Mouse (Mus musculus) hematopoietic multipotent progenitor cell, adult 10-12 weeks (in vitro differentiated cells): ENCODE results near the gene Arid1a. TPM values are rescaled to one million over a fixed set of nuclear protein-coding genes. Genes with fewer than 3 reads are reported as not detected.

Experiments used
- polyA plus RNA-seq: library from polyadenylated mRNA; stranded (reverse); fragments of >175 nt; gene quantifications from 2 replicates; pipeline ENCODE4 v1.2.3, GENCODE M21; 2012; ENCODE audit warnings: low replicate concordance

The Arid1a gene
- polyA plus RNA-seq, result 196 and 290 TPM in 2 replicates

GRCm38 (mm10) chr4:133756514-133757268 lies at the start of gene Arid1a:
TSS of gene Arid1a (minus strand) at chr4:133756769.

DNA sequence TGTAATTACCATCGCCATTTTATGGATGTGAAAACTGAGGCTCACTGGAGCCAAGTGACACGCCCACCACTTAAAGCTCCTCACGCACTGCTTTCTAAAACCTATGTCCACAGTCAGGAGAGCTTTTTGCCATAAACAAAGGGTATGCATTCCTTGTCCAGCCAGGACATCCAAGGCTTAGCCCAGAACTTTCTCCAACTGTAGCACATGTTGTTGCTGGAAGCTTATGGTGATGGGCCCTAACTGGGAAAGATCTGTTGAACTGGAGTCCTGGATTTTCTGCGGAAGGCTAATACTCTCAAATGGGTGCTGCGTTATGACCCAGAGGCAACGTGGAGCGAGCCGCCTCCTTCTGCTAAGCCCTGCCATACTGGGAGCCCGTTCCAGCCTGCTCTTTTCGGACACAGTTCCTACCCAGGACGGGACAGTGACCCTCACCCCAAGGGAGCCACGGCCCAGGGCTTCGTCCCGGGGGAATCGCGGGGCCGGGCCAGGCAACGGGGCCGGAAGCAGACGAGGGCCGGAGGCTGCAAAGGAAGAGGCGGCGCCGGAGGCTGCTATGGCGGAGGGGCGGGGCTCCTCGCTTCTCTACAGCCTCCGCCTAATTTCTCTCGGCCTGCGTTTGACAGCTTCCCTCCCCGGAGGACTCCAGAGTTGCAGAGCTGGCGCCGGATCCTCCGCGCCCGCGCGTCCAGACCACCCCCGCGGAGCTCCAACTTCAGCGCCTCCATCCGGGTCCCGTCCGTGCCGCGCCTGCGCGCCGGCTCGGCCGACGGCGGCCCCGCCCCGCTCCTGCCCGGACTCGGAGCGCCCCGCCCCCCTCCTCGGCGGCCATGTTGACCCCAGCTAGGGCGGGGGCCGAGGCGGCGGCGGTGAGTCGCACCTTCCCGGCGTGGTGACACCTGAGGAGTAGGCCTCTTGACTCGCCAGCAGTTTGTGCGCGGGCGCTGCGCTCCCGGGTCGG lies 84.4 kb downstream of the Arid1a start, which contains the start of gene Pigv:
Pigv (minus strand) TSS at position 767 of the 964 bp plus-strand sequence.

DNA sequence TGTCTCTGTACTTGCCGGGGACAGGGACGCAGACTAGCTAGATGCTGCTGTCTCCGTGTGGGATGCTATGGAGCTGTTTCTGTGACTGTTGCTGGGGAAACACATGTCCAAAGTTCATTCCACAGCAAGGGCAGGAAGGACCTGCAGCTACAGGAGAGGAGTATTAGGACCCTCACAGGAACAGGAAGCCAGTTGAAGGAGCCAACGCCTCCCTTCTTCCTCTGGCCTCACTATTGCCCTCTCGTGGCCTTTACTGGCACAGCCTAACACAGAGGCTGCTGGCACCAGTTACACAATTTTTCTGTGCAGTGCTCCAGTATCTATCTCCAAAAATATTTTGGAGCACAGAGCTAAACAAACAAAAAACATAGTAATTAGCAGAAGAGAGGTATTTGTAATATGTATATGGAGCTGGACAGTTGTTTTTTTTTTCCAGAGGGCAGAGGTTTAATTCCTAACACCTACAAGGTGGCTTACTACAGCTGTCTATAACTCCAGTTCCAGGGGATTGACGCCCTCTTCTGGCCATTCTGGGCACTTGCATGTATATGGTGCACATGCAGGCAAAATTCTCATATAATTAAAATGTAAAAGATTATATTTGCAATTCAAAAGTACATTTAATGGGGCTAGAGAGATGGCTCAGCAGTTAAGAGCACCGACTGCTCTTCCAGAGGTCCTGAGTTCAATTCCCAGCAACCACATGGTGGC lies 106.4 kb downstream of the Arid1a start, which contains the start of gene Zdhhc18:
Zdhhc18 (minus strand) TSS at position 166 of the 711 bp plus-strand sequence.

Other genes with a start within 250 kb of the Arid1a start
- 1.6 and 3.6 TPM in 2 replicates for gene Kdf1, start 237.8 kb downstream of the Arid1a start, polyA plus RNA-seq
- 118 and 188 TPM in 2 replicates for gene Nudc, start 210.8 kb downstream of the Arid1a start, polyA plus RNA-seq
- gene Nr0b2, start 203.4 kb downstream of the Arid1a start, polyA plus RNA-seq, result 0.86 TPM in 1 of 2 replicates, not detected in the other
- gene Gpatch3, start 182.0 kb downstream of the Arid1a start, polyA plus RNA-seq, result 9.5 and 14.4 TPM in 2 replicates
- 40.9 and 72.5 TPM in 2 replicates for gene Gpn2, start 172.4 kb downstream of the Arid1a start, polyA plus RNA-seq
- gene Sfn, start 154.6 kb downstream of the Arid1a start, polyA plus RNA-seq, result 39.4 and 51.3 TPM in 2 replicates
- 264 and 405 TPM in 2 replicates for gene Zdhhc18, start 106.6 kb downstream of the Arid1a start, polyA plus RNA-seq
- 28.7 and 42.9 TPM in 2 replicates for gene Pigv, start 84.1 kb downstream of the Arid1a start, polyA plus RNA-seq
- 101 and 116 TPM in 2 replicates for gene Rps6ka1, start 131.0 kb upstream of the Arid1a start, polyA plus RNA-seq
- 310 and 356 TPM in 2 replicates for gene Hmgn2, start 211.9 kb upstream of the Arid1a start, polyA plus RNA-seq
- gene Dhdds, start 244.1 kb upstream of the Arid1a start, polyA plus RNA-seq, result 14.8 and 24.9 TPM in 2 replicates